ENCODE assay signal across 9 mouse cellular contexts in genomic region chr13:51568501-51568901, GRCm38 (mm10). TPM values are rescaled to one million over a fixed set of nuclear protein-coding genes. Genes with fewer than 3 reads are reported as not detected.
DNase-seq lines count a peak whose midpoint lies in the region; ATAC-seq and TF ChIP-seq lines count a peak whose summit lies in the region.
"Had no signal": no experiment of that assay in that cellular context is flagged by ENCODE, and none has a peak within 500 bp of the region (broad histone marks: within the 10 kb centered on the region; RNA-seq: fewer than 3 reads in every experiment).

No protein-coding gene starts in this region.

- H3K27me3 ChIP-seq in heart, postnatal 0 days (ENCODE audit: control insufficient read depth, insufficient read depth, low read length): peaks cover 49% of the 10 kb centered on the region

- H3K36me3 ChIP-seq in heart, postnatal 0 days (replicated peaks; ENCODE audit: control insufficient read depth, insufficient read depth, low read length): no peaks in the 10 kb centered on the region

- DNase-seq in layer of hippocampus, adult 2 months (ENCODE audit: low spot score in 2 of 2): peak; percentile 19 to 30
- no peak for DNase-seq in layer of hippocampus, adult 11-12 months (ENCODE audit: low spot score)
- no peak for DNase-seq in heart, postnatal 0 days (ENCODE audit: low spot score)
- DNase-seq in mesoderm, embryonic 11.5 days (ENCODE audit: low read depth, low spot score): peak; percentile 43
- no peak for DNase-seq in adrenal gland, postnatal 25 days
- no peak for DNase-seq in natural killer cell, adult 2 months (ENCODE audit: low spot score in 2 of 2)

- H3K9me3 ChIP-seq in heart, postnatal 0 days (replicated peaks; ENCODE audit: control insufficient read depth, low read length): no peaks in the 10 kb centered on the region

- no peaks in the 10 kb centered on the region; the same call in 1 of the 2 replicates for H3K4me1 ChIP-seq in cortical plate, adult 2 months (ENCODE audit: control insufficient read depth, insufficient read depth, low read length)
- H3K4me1 ChIP-seq in heart, postnatal 0 days (ENCODE audit: control insufficient read depth, insufficient read depth): peaks cover 20% of the 10 kb centered on the region; the same call in 1 of the 2 replicates

- 12% methylated on average over 13 of the region's 13 CpGs for WGBS in heart, postnatal 0 days

- TF ChIP-seq CTCF in layer of hippocampus, adult 2 months (conservative IDR thresholded peaks at IDR 0.05): no peak
- TF ChIP-seq CTCF in cortical plate, adult 2 months (IDR thresholded peaks at IDR 0.05; ENCODE audit: extremely low read depth, insufficient read depth, low read length): no peak
- no peak for TF ChIP-seq CTCF in heart, postnatal 0 days (IDR thresholded peaks at IDR 0.05; ENCODE audit: low read depth)

- H3K4me2 ChIP-seq in heart, postnatal 0 days (ENCODE audit: low read depth, low read length): peak overlapping the region; percentile 71

- no peak for ATAC-seq in heart, postnatal 0 days (ENCODE audit: insufficient read depth, low read depth)
- no peak for ATAC-seq in megakaryocyte, adult 5-6 weeks (ENCODE audit: poor library complexity, severe bottlenecking)

- TF ChIP-seq POLR2A in cortical plate, adult 2 months (IDR thresholded peaks at IDR 0.05; ENCODE audit: extremely low read depth, insufficient read depth, low read length): no peak

- no peak overlapping the region for H3K9ac ChIP-seq in heart, postnatal 0 days (replicated peaks; ENCODE audit: low read depth, low read length)

- TF ChIP-seq EP300 in heart, postnatal 0 days (IDR thresholded peaks at IDR 0.05; ENCODE audit: low read depth): no peak

- peak overlapping the region; percentile 82 for H3K4me3 ChIP-seq in layer of hippocampus, adult 2 months
- peak overlapping the region; percentile 57 for H3K4me3 ChIP-seq in cortical plate, adult 2 months (ENCODE audit: insufficient read depth, low read length)
- H3K4me3 ChIP-seq in heart, postnatal 0 days (ENCODE audit: low read depth, low read length): peak overlapping the region; percentile 48

- H3K27ac ChIP-seq in layer of hippocampus, adult 2 months: peak overlapping the region; percentile 95
- peak overlapping the region; percentile 65 for H3K27ac ChIP-seq in cortical plate, adult 2 months (ENCODE audit: insufficient read depth, low read length)
- no peak overlapping the region for H3K27ac ChIP-seq in heart, postnatal 0 days (ENCODE audit: low read depth)

RNA-seq across cellular contexts. Expression of gene Shc3, which starts 0.7 kb away (rescaled TPM):
- total RNA-seq in layer of hippocampus, adult 2 months (2021): 100 to 1,000 TPM; 120 to 127 TPM
- polyA plus RNA-seq in cortical plate, adult 2 months (2012; rRNA removed): 80.3 and 82.8 TPM in 2 replicates
- 2.1 and 3.0 TPM in 2 replicates for total RNA-seq in heart, postnatal 0 days (2014; rRNA removed; ENCODE audit: low replicate concordance)
- 0.12 and 0.16 TPM in 2 replicates for polyA plus RNA-seq in heart, postnatal 0 days (2015; fragmentation: Nextera tagmentation; extraction: Ambion mirVana)
- total RNA-seq in megakaryocyte, adult 5-6 weeks (2015): not detected in 2 replicates
- not detected in 2 replicates for total RNA-seq in megakaryocyte, adult 5-6 weeks (2017)
- 1.1 and 1.8 TPM in 2 replicates for total RNA-seq in adrenal gland, postnatal 25 days (2021)
- total RNA-seq: hematopoietic stem cell, adult 5-6 weeks had no signal

Comparison
In these comparisons a context has a peak if more than half of its experiments do, and no peak if none do; other contexts are left out.
1. DNase-seq: peak in layer of hippocampus, adult 2 months (2 of 2) and mesoderm, embryonic 11.5 days (single experiment); none in layer of hippocampus, adult 11-12 months (single experiment), heart, postnatal 0 days (single experiment), adrenal gland, postnatal 25 days (single experiment) and natural killer cell, adult 2 months (0 of 2).
2. RNA of gene Shc3, which starts 0.7 kb away (total RNA-seq): 120 to 127 TPM in layer of hippocampus, adult 2 months; 2.1 to 3.0 TPM in heart, postnatal 0 days, 1.1 to 1.8 TPM in adrenal gland, postnatal 25 days and not detected in megakaryocyte, adult 5-6 weeks; every median in the first group is over 10 times any median in the second.
3. Peak in every context shown above with its lines, with median percentiles within 50 percentile points of each other: H3K4me3 ChIP-seq.